Mouse (Mus musculus): Measurements from ENCODE around the gene Gan. TPM values are rescaled to one million over a fixed set of nuclear protein-coding genes. Genes with fewer than 3 reads are reported as not detected.

The Gan gene
- polyA plus RNA-seq, 1 experiment from 2014 or later = 3.0 TPM

DNA sequence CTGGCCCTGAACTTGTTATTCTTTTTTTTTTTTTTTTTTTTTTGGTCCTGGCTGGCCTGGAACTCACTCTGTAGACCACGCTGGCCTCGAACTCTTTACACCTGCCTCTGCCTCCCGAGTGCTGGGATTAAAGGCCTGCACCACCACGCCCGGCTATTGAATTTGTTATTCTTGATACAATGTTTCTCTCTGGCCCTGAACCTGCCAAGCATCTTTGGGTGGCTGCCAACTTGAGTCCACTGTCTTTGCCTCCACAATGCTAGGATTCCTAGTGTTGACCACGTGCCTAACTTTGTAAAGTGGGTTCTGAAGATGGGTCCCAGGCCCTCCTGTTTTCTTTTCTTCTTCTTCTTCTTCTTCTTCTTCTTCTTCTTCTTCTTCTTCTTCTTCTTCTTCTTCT lies 64.5 kb downstream of the Gan start:
- 69% methylated on average over 6 of the region's 6 CpGs for WGBS
- no peaks in the 10 kb centered on the region for H3K9me3 ChIP-seq (ENCODE audit: control insufficient read depth, low read length)
- no peak for ATAC-seq (replicated peaks; ENCODE audit: low FRiP score, low TSS enrichment, low read depth)

DNA sequence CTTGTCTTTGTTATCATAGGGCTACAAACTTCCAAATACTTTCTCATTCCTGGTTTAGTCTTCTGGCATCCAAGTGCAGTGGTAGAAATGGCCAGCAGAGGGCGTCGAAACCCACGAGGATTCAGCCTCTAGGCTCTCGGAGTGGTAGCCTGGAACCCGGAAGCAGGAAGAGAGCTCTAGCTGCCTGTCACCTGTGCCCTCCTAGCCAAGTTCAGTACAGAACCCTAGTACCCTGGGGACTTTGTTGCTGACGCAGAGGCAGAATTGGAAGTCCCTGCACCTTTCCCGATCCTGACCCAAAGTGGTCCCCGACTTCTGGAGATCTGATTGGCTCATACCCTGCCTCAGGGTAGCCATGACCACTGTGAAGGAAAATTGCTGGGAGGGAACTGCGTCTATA lies 66.7 kb downstream of the Gan start:
- Histone ChIP-seq H3K4me1 (replicated peaks; ENCODE audit: control insufficient read depth, insufficient read depth, low read length) (no peaks in the 10 kb centered on the region), H3K27me3 (replicated peaks; ENCODE audit: control insufficient read depth, insufficient read depth, low read length) (no peaks in the 10 kb centered on the region), H3K27ac (ENCODE audit: low read depth) (no peak overlapping the region), H3K9ac (ENCODE audit: low read length) (no peak overlapping the region), H3K4me3 (ENCODE audit: low read depth, low read length) (peak overlapping the region; percentile 22; the same call in 1 of the 2 replicates), H3K4me2 (ENCODE audit: low read length) (peak overlapping the region; percentile 44), H3K36me3 (ENCODE audit: control insufficient read depth, insufficient read depth, low read length) (no peaks in the 10 kb centered on the region), H3K9me3 (ENCODE audit: control insufficient read depth, low read length) (no peaks in the 10 kb centered on the region)
- ATAC-seq (replicated peaks; ENCODE audit: low FRiP score, low TSS enrichment, low read depth) = peak; percentile 93
- 12% methylated on average over 9 of the region's 9 CpGs for WGBS
- peak; percentile 97 for DNase-seq (ENCODE audit: low spot score)

More for the DNA sequence above, 64.5 kb downstream of the Gan start:
- no peak overlapping the region for H3K9ac ChIP-seq (ENCODE audit: low read length)
- H3K4me3 ChIP-seq (ENCODE audit: low read depth, low read length) = no peak overlapping the region
- no peaks in the 10 kb centered on the region for H3K36me3 ChIP-seq (ENCODE audit: control insufficient read depth, insufficient read depth, low read length)
- no peaks in the 10 kb centered on the region for H3K4me1 ChIP-seq (replicated peaks; ENCODE audit: control insufficient read depth, insufficient read depth, low read length)
- no peaks in the 10 kb centered on the region for H3K27me3 ChIP-seq (replicated peaks; ENCODE audit: control insufficient read depth, insufficient read depth, low read length)
- no peak overlapping the region for H3K4me2 ChIP-seq (ENCODE audit: low read length)
- no peak overlapping the region for H3K27ac ChIP-seq (ENCODE audit: low read depth)
- DNase-seq (ENCODE audit: low spot score) = no peak

DNA sequence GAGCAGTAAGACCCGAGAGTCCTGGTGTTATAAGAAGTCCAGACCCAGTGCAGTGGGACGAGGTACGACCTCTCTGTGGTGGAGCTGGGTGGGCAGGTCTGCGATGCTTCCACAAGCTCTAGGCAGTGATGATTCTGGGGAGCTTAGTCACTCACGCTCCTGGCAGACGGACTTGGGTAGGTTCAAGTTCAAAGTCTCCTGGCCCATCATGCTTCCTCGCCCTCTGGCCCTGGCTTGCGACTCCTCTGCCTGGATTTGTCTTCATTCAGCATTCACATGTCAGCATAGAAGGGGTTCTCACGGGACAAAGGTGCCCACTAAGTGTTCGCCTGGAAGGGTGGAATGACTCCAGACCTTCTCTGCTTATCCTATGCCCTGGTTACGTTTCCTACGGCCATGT lies 68.4 kb downstream of the Gan start:
- Histone ChIP-seq H3K4me2 (ENCODE audit: low read length) (no peak overlapping the region), H3K27me3 (replicated peaks; ENCODE audit: control insufficient read depth, insufficient read depth, low read length) (no peaks in the 10 kb centered on the region), H3K4me3 (ENCODE audit: low read depth, low read length) (no peak overlapping the region), H3K9me3 (ENCODE audit: control insufficient read depth, low read length) (no peaks in the 10 kb centered on the region), H3K36me3 (ENCODE audit: control insufficient read depth, insufficient read depth, low read length) (no peaks in the 10 kb centered on the region), H3K4me1 (replicated peaks; ENCODE audit: control insufficient read depth, insufficient read depth, low read length) (no peaks in the 10 kb centered on the region), H3K9ac (ENCODE audit: low read length) (no peak overlapping the region), H3K27ac (ENCODE audit: low read depth) (no peak overlapping the region)
- ATAC-seq (replicated peaks; ENCODE audit: low FRiP score, low TSS enrichment, low read depth) = no peak
- WGBS = 88% methylated on average over 12 of the region's 12 CpGs
- DNase-seq (ENCODE audit: low spot score) = no peak

DNA sequence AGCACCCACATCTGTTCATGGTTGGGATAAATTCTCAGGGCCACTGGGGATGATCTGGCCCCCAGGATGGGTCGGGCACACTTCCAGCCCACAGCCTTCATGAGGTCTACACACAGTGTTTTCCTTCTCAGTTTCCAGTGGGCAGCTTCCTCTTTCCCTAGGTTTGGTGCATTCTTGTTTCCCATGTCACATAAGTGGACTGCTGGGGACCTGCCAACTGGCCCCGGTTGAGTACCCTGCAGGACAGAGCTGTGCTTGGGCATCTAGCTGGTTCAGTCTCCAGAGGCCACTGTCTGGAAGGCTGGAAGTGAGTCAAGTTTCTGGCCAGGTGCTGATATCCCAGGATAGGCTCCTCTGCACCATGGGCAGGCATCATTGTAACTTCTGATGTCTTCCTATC lies 69.4 kb downstream of the Gan start:
- Histone ChIP-seq H3K4me3 (ENCODE audit: low read depth, low read length) (no peak overlapping the region), H3K4me1 (replicated peaks; ENCODE audit: control insufficient read depth, insufficient read depth, low read length) (no peaks in the 10 kb centered on the region), H3K27ac (ENCODE audit: low read depth) (no peak overlapping the region), H3K36me3 (ENCODE audit: control insufficient read depth, insufficient read depth, low read length) (no peaks in the 10 kb centered on the region), H3K9ac (ENCODE audit: low read length) (no peak overlapping the region), H3K9me3 (ENCODE audit: control insufficient read depth, low read length) (no peaks in the 10 kb centered on the region), H3K27me3 (replicated peaks; ENCODE audit: control insufficient read depth, insufficient read depth, low read length) (no peaks in the 10 kb centered on the region), H3K4me2 (ENCODE audit: low read length) (no peak overlapping the region)
- ATAC-seq (replicated peaks; ENCODE audit: low FRiP score, low TSS enrichment, low read depth) = no peak
- WGBS = 88% methylated on average over 2 of the region's 2 CpGs
- DNase-seq (ENCODE audit: low spot score) = no peak

DNA sequence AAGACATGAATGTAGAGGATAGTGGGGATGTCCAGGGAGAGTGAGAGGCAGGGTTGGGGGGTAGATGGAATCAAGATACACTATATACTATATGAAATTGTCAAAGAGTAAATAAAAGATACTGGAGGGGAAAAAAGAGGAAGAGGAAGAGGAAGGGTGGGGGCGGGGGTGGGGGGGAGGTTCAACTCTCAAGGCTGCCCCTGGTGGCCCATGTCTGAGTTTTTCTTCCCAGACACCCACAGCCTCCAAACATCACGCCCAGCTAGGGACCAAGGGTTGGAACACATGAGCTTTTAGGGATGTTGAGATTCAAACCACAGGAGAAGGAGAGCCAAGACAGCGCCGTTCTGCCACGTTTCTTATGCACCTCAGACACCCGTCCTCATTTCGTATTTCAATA lies 75.3 kb downstream of the Gan start:
- Histone ChIP-seq H3K4me3 (ENCODE audit: low read depth, low read length) (no peak overlapping the region), H3K27ac (ENCODE audit: low read depth) (no peak overlapping the region), H3K27me3 (replicated peaks; ENCODE audit: control insufficient read depth, insufficient read depth, low read length) (no peaks in the 10 kb centered on the region), H3K4me1 (replicated peaks; ENCODE audit: control insufficient read depth, insufficient read depth, low read length) (no peaks in the 10 kb centered on the region), H3K4me2 (ENCODE audit: low read length) (no peak overlapping the region), H3K9ac (ENCODE audit: low read length) (no peak overlapping the region), H3K9me3 (ENCODE audit: control insufficient read depth, low read length) (no peaks in the 10 kb centered on the region), H3K36me3 (ENCODE audit: control insufficient read depth, insufficient read depth, low read length) (no peaks in the 10 kb centered on the region)
- WGBS = 80% methylated on average over 7 of the region's 7 CpGs
- no peak for ATAC-seq (replicated peaks; ENCODE audit: low FRiP score, low TSS enrichment, low read depth)
- no peak for DNase-seq (ENCODE audit: low spot score)

DNA sequence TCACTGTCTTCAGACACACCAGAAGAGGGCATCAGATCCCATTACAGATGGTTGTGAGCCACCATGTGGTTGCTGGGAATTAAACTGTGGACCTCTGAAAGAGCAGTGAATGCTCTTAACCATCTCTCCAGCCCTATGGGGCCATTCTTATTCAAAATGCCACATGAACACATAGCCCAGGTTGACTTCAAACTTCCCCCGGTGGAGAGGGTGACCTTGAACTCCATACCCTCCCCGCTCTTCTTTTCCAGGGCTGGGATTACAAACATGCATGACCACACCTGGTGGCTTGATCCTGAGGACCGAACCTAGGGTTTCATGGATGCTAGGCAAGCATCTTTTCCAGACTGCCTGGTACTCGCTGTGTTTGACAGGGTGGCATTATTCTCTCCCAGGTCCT lies 78.6 kb downstream of the Gan start:
- H3K36me3 ChIP-seq (ENCODE audit: control insufficient read depth, insufficient read depth, low read length) = no peaks in the 10 kb centered on the region
- no peaks in the 10 kb centered on the region for H3K9me3 ChIP-seq (ENCODE audit: control insufficient read depth, low read length)
- no peaks in the 10 kb centered on the region for H3K27me3 ChIP-seq (replicated peaks; ENCODE audit: control insufficient read depth, insufficient read depth, low read length)
- no peak overlapping the region for H3K4me3 ChIP-seq (ENCODE audit: low read depth, low read length)
- no peaks in the 10 kb centered on the region for H3K4me1 ChIP-seq (replicated peaks; ENCODE audit: control insufficient read depth, insufficient read depth, low read length)
- 97% methylated on average over 4 of the region's 4 CpGs for WGBS
- ATAC-seq (replicated peaks; ENCODE audit: low FRiP score, low TSS enrichment, low read depth) = no peak
- no peak overlapping the region for H3K9ac ChIP-seq (ENCODE audit: low read length)
- H3K4me2 ChIP-seq (ENCODE audit: low read length) = no peak overlapping the region
- no peak overlapping the region for H3K27ac ChIP-seq (ENCODE audit: low read depth)
- DNase-seq (ENCODE audit: low spot score) = no peak

DNA sequence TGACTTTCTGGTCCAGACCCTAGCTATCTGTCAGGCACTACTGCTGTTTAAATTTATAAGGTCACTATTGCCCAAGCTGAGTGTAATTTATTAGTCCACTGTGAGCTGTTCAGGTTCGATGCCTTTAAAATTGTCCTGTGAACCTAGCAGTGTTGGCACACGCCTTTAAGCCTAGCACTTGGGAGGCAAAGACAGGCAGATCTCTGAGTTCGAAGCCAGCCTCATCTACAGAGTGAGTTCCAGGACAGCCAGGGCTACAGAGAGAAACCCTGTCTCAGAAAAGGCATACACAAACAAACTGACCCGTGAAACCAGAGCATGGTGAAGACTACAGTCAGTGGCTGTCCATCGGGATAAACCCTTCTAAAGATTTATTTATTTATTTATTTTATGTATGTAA lies 82.4 kb downstream of the Gan start:
- ATAC-seq (replicated peaks; ENCODE audit: low FRiP score, low TSS enrichment, low read depth) = no peak
- H3K4me2 ChIP-seq (ENCODE audit: low read length) = no peak overlapping the region

DNA sequence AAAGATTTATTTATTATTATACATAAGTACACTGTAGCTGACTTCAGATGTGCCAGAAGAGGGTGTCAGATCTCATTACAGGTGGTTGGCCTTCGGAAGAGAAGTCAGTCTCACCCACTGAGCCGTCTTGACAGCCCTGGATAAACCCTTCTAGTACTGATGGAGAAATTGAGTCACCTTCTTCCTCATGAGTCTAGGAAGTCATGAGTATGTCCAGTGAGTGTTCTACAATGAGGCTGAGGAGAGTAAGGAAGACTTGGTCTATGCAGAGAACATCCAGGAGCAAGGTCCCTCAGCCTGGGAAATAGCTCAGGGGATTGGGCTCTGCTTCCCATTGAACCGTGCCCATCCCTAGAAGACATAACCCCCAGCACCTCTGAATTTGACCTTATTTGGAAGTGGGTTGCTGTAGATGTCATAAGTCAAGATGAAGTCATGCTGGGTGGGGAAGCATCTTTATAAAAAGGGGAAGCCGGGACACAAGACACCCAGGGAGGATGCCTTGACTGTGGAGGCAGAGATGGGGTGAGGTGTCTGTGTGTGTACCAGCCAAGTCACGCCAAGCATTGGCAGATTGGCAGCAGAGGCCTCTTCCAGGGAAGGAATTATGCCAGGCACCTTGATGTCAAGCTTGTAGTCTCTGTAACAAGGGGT lies 83.0 kb downstream of the Gan start:
- Histone ChIP-seq H3K4me2 (ENCODE audit: low read length) (no peak overlapping the region), H3K9me3 (ENCODE audit: control insufficient read depth, low read length) (no peaks in the 10 kb centered on the region), H3K27ac (ENCODE audit: low read depth) (no peak overlapping the region), H3K9ac (ENCODE audit: low read length) (no peak overlapping the region), H3K27me3 (replicated peaks; ENCODE audit: control insufficient read depth, insufficient read depth, low read length) (no peaks in the 10 kb centered on the region), H3K4me3 (ENCODE audit: low read depth, low read length) (no peak overlapping the region), H3K36me3 (ENCODE audit: control insufficient read depth, insufficient read depth, low read length) (no peaks in the 10 kb centered on the region), H3K4me1 (replicated peaks; ENCODE audit: control insufficient read depth, insufficient read depth, low read length) (no peaks in the 10 kb centered on the region)
- 76% methylated on average over 5 of the region's 5 CpGs for WGBS
- DNase-seq (ENCODE audit: low spot score) = no peak
- no peak for ATAC-seq (replicated peaks; ENCODE audit: low FRiP score, low TSS enrichment, low read depth)

More for the DNA sequence above, 82.4 kb downstream of the Gan start:
- H3K9me3 ChIP-seq (ENCODE audit: control insufficient read depth, low read length) = no peaks in the 10 kb centered on the region
- H3K4me1 ChIP-seq (replicated peaks; ENCODE audit: control insufficient read depth, insufficient read depth, low read length) = no peaks in the 10 kb centered on the region
- 80% methylated on average over 5 of the region's 5 CpGs for WGBS
- no peak overlapping the region for H3K9ac ChIP-seq (ENCODE audit: low read length)
- no peak for DNase-seq (ENCODE audit: low spot score)
- H3K27ac ChIP-seq (ENCODE audit: low read depth) = no peak overlapping the region
- no peaks in the 10 kb centered on the region for H3K36me3 ChIP-seq (ENCODE audit: control insufficient read depth, insufficient read depth, low read length)
- no peak overlapping the region for H3K4me3 ChIP-seq (ENCODE audit: low read depth, low read length)
- no peaks in the 10 kb centered on the region for H3K27me3 ChIP-seq (replicated peaks; ENCODE audit: control insufficient read depth, insufficient read depth, low read length)

DNA sequence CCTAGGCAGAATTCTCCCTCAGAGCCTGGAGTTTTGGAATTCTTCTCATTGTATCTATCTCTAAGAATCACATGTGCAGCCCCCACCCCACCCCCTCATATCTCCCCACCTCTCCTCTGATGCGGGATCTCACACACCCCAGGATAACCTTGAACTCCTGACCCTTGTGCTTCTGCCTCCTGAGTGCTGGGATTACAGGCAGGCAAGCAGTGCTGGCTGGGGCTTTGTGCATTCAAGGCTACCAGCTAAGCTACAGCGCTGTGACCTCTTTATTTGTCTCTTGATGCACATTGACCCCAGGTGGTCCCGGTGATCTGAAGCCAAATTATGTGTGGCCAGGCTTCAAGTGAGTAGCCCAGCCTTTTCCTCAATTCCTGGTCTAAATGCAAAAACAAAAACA lies 83.9 kb downstream of the Gan start:
- Histone ChIP-seq H3K9ac (ENCODE audit: low read length) (no peak overlapping the region), H3K27ac (ENCODE audit: low read depth) (no peak overlapping the region), H3K9me3 (ENCODE audit: control insufficient read depth, low read length) (no peaks in the 10 kb centered on the region), H3K4me1 (replicated peaks; ENCODE audit: control insufficient read depth, insufficient read depth, low read length) (no peaks in the 10 kb centered on the region), H3K4me2 (ENCODE audit: low read length) (no peak overlapping the region), H3K27me3 (replicated peaks; ENCODE audit: control insufficient read depth, insufficient read depth, low read length) (no peaks in the 10 kb centered on the region), H3K36me3 (ENCODE audit: control insufficient read depth, insufficient read depth, low read length) (no peaks in the 10 kb centered on the region), H3K4me3 (ENCODE audit: low read depth, low read length) (no peak overlapping the region)
- ATAC-seq (replicated peaks; ENCODE audit: low FRiP score, low TSS enrichment, low read depth) (no peak), DNase-seq (ENCODE audit: low spot score) (no peak)
- WGBS = 43% methylated on average over 3 of the region's 3 CpGs
